In the genomic region with DNA sequence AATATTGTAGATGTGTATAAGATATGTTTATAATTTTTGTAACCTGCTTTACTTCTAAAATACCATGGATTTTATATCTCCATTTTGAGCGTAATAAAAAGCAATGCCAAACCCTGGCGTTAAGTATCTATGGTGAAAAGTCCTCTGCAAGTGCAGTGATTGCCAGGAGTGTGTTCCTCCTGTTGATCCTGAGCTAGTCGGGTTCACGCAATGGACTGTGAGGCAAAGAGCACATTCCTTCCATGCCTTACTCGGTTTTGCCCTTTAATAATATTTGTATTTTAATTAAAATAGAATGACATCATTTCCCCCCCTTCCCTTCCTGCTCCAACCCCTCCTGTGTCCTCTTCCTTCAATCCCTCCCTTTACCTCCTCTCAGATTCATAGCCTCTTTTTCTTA, we compare ENCODE assay signal across 26 mouse cellular contexts. TPM values are rescaled to one million over a fixed set of nuclear protein-coding genes. Genes with fewer than 3 reads are reported as not detected.
"Had no signal": no experiment of that assay in that cellular context is flagged by ENCODE, and none has a peak within 500 bp of the region (broad histone marks: within the 10 kb centered on the region; RNA-seq: fewer than 3 reads in every experiment).

No protein-coding gene starts in this region.

- H3K27ac ChIP-seq: hindbrain, postnatal 0 days; layer of hippocampus, adult 2 months; liver, embryonic 13.5 days; midbrain, embryonic 12.5 days; midbrain, embryonic 15.5 days; neural tube, embryonic 12.5 days; neural tube, embryonic 15.5 days had no signal

- ATAC-seq: hindbrain, postnatal 0 days; inflammation-experienced regulatory T-cells, adult 6 months; intestine, embryonic 16.5 days; midbrain, embryonic 15.5 days had no signal

- H3K9ac ChIP-seq: liver, embryonic 13.5 days; midbrain, embryonic 12.5 days; midbrain, embryonic 15.5 days; neural tube, embryonic 12.5 days; neural tube, embryonic 15.5 days had no signal

- DNase-seq: layer of hippocampus, adult 9-11 months; liver, embryonic 13.5 days; lung, adult 2 months; lung, postnatal 14 days; lung, postnatal 4 days; retina, postnatal 1 day; right cerebral cortex, postnatal 25 days; thymus, adult 18-20 months; thymus, postnatal 36 days had no signal

- H3K36me3 ChIP-seq: liver, embryonic 13.5 days; midbrain, embryonic 12.5 days; midbrain, embryonic 15.5 days; neural tube, embryonic 12.5 days; neural tube, embryonic 15.5 days had no signal

- H3K27me3 ChIP-seq: liver, embryonic 13.5 days; midbrain, embryonic 12.5 days; midbrain, embryonic 15.5 days; neural tube, embryonic 12.5 days; neural tube, embryonic 15.5 days had no signal

- H3K4me2 ChIP-seq: liver, embryonic 13.5 days; midbrain, embryonic 12.5 days; midbrain, embryonic 15.5 days; neural tube, embryonic 12.5 days; neural tube, embryonic 15.5 days had no signal

- H3K4me1 ChIP-seq: liver, embryonic 13.5 days; midbrain, embryonic 12.5 days; midbrain, embryonic 15.5 days; neural tube, embryonic 12.5 days; neural tube, embryonic 15.5 days had no signal

- H3K9me3 ChIP-seq: liver, embryonic 13.5 days; midbrain, embryonic 12.5 days; midbrain, embryonic 15.5 days; neural tube, embryonic 12.5 days; neural tube, embryonic 15.5 days had no signal

- H3K4me3 ChIP-seq: layer of hippocampus, adult 2 months; liver, embryonic 13.5 days; midbrain, embryonic 12.5 days; midbrain, embryonic 15.5 days; neural tube, embryonic 12.5 days; neural tube, embryonic 15.5 days had no signal

RNA-seq across cellular contexts. Expression of gene Cd163, which starts 26.8 kb away (rescaled TPM):
- polyA plus RNA-seq: inflammation-experienced regulatory T-cells, adult 6 months; limb, embryonic 11.5 days; neural tube, embryonic 12.5 days had no signal

RNA-seq across cellular contexts. Expression of gene Vmn2r27, which starts 46.0 kb away (rescaled TPM):
- polyA plus RNA-seq: hindbrain, postnatal 0 days; inflammation-experienced regulatory T-cells, adult 6 months; intestine, embryonic 16.5 days; large intestine, adult 2 months; limb, embryonic 11.5 days; limb, embryonic 14.5 days; liver, adult 2 months; liver, embryonic 13.5 days; liver, embryonic 16.5 days; lung, adult 2 months; lung, embryonic 16.5 days; midbrain, embryonic 12.5 days; midbrain, embryonic 15.5 days; neural tube, embryonic 12.5 days; neural tube, embryonic 15.5 days; small intestine, adult 2 months; spleen, adult 2 months; stomach, embryonic 16.5 days had no signal
